Mouse (Mus musculus) hindbrain, embryonic 15.5 days (tissue): ENCODE results near the gene Gsk3b. TPM values are rescaled to one million over a fixed set of nuclear protein-coding genes. Genes with fewer than 3 reads are reported as not detected.

Source experiments
- ATAC-seq: fragments of 200-750 bp; cut with Nextera tagmentation; 2 replicates; pipeline ENCODE4 v1.8.0; 2017; ENCODE audit warnings: low read depth, moderate number of reproducible peaks, moderate TSS enrichment; ENCODE audit not compliant: low FRiP score
- H3K27ac ChIP-seq: fragments of 300-500 bp; sonication (generic); replicated peaks from 2 replicates; pipeline ENCODE4 v1.5.1; 2015; ENCODE audit warnings: mild to moderate bottlenecking, inconsistent platforms
- H3K27me3 ChIP-seq: fragments of 300-500 bp; sonication (generic); 2 replicates; pipeline ENCODE4 v1.6.1; 2015; ENCODE audit warnings: control low read depth, inconsistent platforms
- H3K36me3 ChIP-seq: fragments of 300-500 bp; sonication (generic); 2 replicates; pipeline ENCODE4 v1.6.1; 2015; ENCODE audit warnings: control low read depth, inconsistent platforms
- H3K4me1 ChIP-seq: fragments of 300-500 bp; sonication (generic); replicated peaks from 2 replicates; pipeline ENCODE4 v1.6.1; 2015; ENCODE audit warnings: control low read depth, inconsistent platforms
- H3K4me2 ChIP-seq: fragments of 300-500 bp; sonication (generic); 2 replicates; pipeline ENCODE4 v1.6.1; 2015; ENCODE audit warnings: moderate library complexity, mild to moderate bottlenecking, inconsistent platforms
- H3K4me3 ChIP-seq: fragments of 300-500 bp; sonication (generic); 2 replicates; pipeline ENCODE4 v1.5.1; 2015; ENCODE audit warnings: mild to moderate bottlenecking, inconsistent platforms
- H3K9ac ChIP-seq: fragments of 300-500 bp; sonication (generic); 2 replicates; pipeline ENCODE4 v1.6.1; 2015; ENCODE audit warnings: inconsistent platforms
- H3K9me3 ChIP-seq: fragments of 300-500 bp; sonication (generic); 2 replicates; pipeline ENCODE4 v1.6.1; 2016; ENCODE audit warnings: control low read depth, inconsistent platforms
- WGBS: fragments of 180-500 bp; shearing (Covaris S2); methylation state at CpG from one replicate; pipeline ENCODE4 v1.1.7; 2015; 5-methylcytosine and 5-hydroxymethylcytosine counted together
- polyA plus RNA-seq: library from polyadenylated mRNA; unstranded; fragments of >200 nt; fragmentation: Nextera tagmentation; extraction: Ambion mirVana; gene quantifications from 2 replicates; pipeline ENCODE4 v1.2.1, GENCODE M21; 2015

The Gsk3b gene
- polyA plus RNA-seq, 1 experiment from 2014 or later: 146 TPM

DNA sequence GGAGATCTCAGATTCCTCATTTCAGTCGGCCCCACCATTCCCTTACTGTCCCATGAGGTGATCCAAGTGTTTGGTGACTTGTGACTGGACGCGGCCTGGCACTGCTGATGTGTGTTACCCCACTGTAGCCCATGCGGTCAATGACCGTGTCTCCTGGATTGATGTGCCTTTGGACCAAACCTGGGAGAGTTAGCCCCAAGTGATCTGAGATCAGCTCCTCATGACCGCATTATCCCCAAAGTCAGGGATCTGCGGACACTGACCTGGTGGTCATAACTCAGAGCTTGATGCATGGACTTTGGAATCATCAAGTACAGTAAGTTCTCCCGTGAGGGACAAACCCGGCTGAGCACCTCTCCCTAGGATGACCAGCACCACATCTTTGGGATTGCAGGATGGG is 167.1 kb downstream of the Gsk3b start:
- Histone ChIP-seq H3K4me1 (no peaks in the 10 kb centered on the region), H3K4me3 (no peak overlapping the region), H3K27me3 (no peaks in the 10 kb centered on the region), H3K27ac (no peak overlapping the region), H3K4me2 (no peak overlapping the region), H3K9ac (no peak overlapping the region), H3K36me3 (no peaks in the 10 kb centered on the region), H3K9me3 (no peaks in the 10 kb centered on the region)
- 94% methylated on average over 9 of the region's 9 CpGs for WGBS
- no peak for ATAC-seq

DNA sequence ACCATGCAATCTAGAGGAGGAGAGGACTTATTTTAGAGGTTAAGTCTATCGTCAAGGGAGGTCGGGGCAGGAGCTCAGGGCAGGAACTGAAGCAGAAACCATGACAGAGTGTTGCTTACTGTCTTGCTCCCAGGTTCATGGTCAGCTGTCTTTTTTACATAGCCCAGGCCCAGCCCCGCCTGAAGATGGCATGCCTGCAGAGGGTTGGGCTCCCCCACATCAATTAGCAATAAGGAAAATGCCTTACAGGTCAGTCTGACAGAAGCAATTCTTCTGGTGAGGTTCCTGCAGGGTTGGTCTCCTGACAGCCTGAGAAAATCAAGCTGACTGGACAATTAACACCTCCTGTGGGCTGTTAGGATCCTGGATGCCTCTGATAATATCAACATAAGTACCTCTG is 182.8 kb downstream of the Gsk3b start:
- Histone ChIP-seq H3K27me3 (no peaks in the 10 kb centered on the region), H3K36me3 (no peaks in the 10 kb centered on the region)
- ATAC-seq: no peak

DNA sequence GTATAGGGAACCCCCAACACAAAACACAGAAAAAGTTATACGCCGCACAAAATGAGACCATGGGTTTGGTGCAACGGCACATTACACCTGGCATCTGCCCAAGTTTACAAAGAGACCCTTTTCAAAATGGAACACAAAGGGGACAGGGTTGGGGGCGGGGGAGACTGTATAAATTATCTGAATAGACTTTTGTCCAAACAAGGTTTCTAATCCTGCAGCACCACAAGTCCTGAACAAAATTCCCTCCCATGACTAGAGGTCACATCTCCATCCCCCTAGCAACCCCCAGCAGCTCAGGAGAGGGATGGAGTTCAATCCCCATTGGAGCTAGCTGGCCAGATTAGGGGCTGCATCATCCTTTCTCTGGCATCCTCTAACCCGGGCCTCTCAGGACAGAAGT is 183.7 kb downstream of the Gsk3b start:
- Histone ChIP-seq H3K4me2 (no peak overlapping the region), H3K4me1 (no peaks in the 10 kb centered on the region), H3K36me3 (no peaks in the 10 kb centered on the region), H3K4me3 (no peak overlapping the region), H3K9ac (no peak overlapping the region), H3K27ac (no peak overlapping the region), H3K9me3 (no peaks in the 10 kb centered on the region), H3K27me3 (no peaks in the 10 kb centered on the region)
- ATAC-seq: no peak
- 38% methylated on average over 5 of the region's 5 CpGs for WGBS

More for the DNA sequence above, 182.8 kb downstream of the Gsk3b start:
- Histone ChIP-seq H3K27ac (no peak overlapping the region), H3K4me3 (no peak overlapping the region), H3K4me1 (no peaks in the 10 kb centered on the region), H3K9me3 (no peaks in the 10 kb centered on the region), H3K4me2 (no peak overlapping the region), H3K9ac (no peak overlapping the region)
- WGBS: 74% methylated on average over 3 of the region's 3 CpGs

DNA sequence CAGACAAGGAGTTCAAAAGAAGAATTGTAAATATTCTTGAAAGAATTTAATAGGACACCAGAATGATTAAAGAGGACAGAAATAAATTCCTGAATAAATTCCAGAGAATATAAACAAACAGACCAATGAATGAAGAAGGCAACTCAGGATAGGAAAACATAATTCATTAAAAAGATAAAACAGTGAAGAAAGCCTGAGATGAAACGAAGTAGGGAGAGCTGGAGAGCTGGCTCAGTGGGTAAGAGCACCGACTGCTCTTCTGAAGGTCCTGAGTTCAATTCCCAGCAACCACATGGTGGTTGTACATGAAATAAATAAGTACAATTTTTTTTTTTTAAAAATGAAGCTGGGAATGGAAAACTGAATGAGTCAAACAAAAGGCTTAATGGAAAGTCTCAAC is 185.9 kb downstream of the Gsk3b start:
- Histone ChIP-seq H3K9ac (no peak overlapping the region), H3K4me1 (no peaks in the 10 kb centered on the region), H3K4me3 (no peak overlapping the region), H3K4me2 (no peak overlapping the region), H3K36me3 (no peaks in the 10 kb centered on the region), H3K27me3 (no peaks in the 10 kb centered on the region), H3K27ac (no peak overlapping the region), H3K9me3 (no peaks in the 10 kb centered on the region)
- no peak for ATAC-seq
- WGBS: 81% methylated on average over 2 of the region's 2 CpGs

DNA sequence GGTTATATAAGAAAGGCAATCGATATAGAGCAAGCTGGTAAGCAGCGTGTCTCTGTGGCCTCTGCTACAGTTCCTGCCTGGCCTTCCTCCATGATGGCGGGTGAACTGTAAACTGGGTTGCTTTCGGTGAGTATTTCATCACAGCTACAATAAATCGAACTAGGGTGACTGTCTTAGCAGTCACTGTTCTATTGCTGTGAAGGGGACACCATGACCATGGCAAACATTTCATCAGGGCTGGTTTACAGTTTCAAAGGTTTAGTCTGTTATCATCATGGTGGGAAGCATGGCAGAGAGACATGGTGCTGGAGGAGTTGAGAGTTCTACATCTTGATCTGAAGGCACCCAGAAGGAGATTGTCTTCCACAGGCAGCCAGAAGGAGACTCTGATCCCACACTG is 191.0 kb downstream of the Gsk3b start:
- Histone ChIP-seq H3K27ac (no peak overlapping the region), H3K36me3 (no peaks in the 10 kb centered on the region), H3K4me1 (no peaks in the 10 kb centered on the region), H3K27me3 (no peaks in the 10 kb centered on the region), H3K4me2 (no peak overlapping the region), H3K4me3 (no peak overlapping the region), H3K9me3 (no peaks in the 10 kb centered on the region), H3K9ac (no peak overlapping the region)
- 96% methylated on average over 5 of the region's 5 CpGs for WGBS
- no peak for ATAC-seq

DNA sequence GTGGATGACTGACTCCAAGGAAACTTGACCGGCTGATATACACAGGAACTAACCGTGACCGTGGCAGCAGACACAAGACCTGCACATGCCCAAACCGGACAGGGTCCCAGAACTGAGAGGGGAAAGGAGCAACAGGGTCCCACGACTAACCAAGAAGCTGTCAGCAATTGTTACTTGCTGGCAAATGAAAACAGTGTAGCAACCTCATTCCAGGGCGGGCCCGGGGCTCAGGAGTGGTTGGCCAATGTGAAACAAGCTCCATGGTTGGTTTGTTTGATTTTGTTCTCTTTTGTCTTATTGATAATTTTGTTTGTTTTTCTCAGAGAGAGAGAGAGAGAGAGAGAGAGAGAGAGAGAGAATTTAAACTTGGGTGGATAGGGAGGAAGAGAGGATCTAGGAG is 192.2 kb downstream of the Gsk3b start:
- Histone ChIP-seq H3K36me3 (no peaks in the 10 kb centered on the region), H3K9me3 (no peaks in the 10 kb centered on the region), H3K27ac (no peak overlapping the region), H3K9ac (no peak overlapping the region), H3K4me3 (no peak overlapping the region), H3K4me2 (no peak overlapping the region), H3K4me1 (no peaks in the 10 kb centered on the region), H3K27me3 (no peaks in the 10 kb centered on the region)
- no peak for ATAC-seq
- WGBS: 74% methylated on average over 7 of the region's 7 CpGs

DNA sequence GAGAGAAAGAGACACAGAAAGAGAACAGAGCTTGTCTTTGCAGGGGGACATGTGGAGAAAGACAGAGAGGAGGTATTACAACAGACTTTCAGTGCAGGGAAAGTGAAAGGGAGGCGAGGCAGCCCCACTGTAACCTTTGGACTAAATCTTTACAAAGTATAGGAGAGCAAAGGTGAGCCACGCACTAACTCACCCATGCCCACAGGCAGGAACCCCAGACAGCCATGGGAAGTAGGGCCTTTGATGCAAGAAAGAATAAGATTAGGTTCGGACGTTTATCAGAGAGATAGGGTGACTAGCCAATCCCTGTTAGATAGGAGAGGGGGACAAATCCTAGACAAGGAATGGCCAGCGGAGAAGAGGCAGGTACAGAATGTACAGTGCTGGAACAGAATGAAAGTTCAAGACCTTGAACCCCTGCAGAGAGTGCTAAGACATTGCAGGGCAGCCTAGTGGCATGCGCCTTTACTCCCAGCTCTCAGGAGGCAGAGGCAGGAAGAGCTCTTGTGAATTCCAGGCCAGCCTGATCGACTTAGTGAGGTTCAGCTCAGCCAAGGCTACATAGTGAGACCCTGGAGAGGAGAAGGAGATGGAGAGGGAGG is 193.9 kb downstream of the Gsk3b start:
- Histone ChIP-seq H3K9me3 (no peaks in the 10 kb centered on the region), H3K4me1 (no peaks in the 10 kb centered on the region), H3K27ac (no peak overlapping the region), H3K4me2 (no peak overlapping the region), H3K9ac (no peak overlapping the region), H3K36me3 (no peaks in the 10 kb centered on the region), H3K27me3 (no peaks in the 10 kb centered on the region), H3K4me3 (no peak overlapping the region)
- ATAC-seq: no peak
- WGBS: 80% methylated on average over 7 of the region's 7 CpGs

DNA sequence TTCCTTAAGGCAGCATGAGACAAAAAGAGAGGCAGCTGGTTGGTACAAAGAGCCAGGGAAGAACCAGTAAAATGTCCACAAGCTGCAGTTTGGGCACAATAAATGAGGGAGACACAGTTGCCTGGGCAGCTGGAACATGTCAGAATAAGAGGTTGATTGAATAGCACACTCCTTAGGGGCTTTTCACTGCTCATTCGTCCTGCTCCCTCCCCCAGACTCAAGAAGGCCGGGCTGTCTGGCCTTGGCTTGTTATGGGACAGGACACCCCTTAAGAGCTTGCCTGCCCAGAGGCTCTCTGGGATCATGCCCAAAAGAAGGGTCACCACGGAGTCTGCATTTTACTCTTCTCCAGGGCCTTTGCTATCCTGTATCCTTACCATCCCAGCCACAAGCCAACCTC is 194.5 kb downstream of the Gsk3b start:
- Histone ChIP-seq H3K27me3 (no peaks in the 10 kb centered on the region), H3K36me3 (no peaks in the 10 kb centered on the region), H3K4me2 (no peak overlapping the region), H3K9ac (no peak overlapping the region), H3K27ac (no peak overlapping the region), H3K4me3 (no peak overlapping the region), H3K9me3 (no peaks in the 10 kb centered on the region), H3K4me1 (no peaks in the 10 kb centered on the region)
- 19% methylated on average over 3 of the region's 3 CpGs for WGBS
- ATAC-seq: no peak

DNA sequence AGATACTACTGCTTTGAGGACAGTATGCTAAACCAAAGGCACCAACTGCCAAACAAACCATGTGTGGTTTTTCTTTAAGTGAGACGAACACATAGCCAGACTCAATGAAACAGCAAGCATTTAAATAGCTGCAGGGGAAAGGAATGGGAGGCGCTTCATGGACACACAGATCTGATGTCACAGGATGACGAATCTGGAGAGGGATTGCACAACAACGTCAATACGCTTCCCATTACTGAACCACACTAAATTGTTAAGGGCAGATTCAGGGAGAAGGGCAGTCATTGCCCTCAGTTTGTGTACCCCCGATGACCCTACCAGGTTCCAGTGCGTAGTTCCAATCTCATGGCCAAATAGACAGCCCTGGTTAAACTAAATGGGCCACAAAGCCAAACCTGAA is 197.0 kb downstream of the Gsk3b start:
- Histone ChIP-seq H3K27me3 (no peaks in the 10 kb centered on the region), H3K9ac (no peak overlapping the region), H3K4me3 (no peak overlapping the region), H3K27ac (no peak overlapping the region), H3K36me3 (no peaks in the 10 kb centered on the region), H3K9me3 (no peaks in the 10 kb centered on the region), H3K4me1 (no peaks in the 10 kb centered on the region), H3K4me2 (no peak overlapping the region)
- WGBS: 84% methylated on average over 7 of the region's 7 CpGs
- no peak for ATAC-seq

DNA sequence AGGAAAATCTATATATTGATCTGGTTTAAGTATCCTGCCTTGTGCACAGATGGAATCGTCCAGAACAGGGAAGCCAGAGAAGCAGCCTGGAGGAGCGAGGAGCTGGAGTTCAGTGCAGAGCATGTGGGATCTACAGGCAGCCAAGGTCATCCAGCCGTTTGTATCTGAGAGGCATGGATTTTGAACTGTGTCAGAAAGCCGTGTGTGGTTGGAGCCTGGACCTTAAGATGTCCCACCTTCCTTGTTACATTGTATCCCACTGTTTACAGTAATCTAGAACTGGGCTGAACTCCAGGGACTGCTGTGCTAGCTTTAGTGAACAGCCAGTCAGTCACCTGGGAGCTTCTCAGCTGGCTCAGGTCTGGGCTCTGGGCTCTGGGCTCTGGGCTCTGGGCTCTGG is 197.7 kb downstream of the Gsk3b start:
- ATAC-seq: no peak
- Histone ChIP-seq H3K9me3 (no peaks in the 10 kb centered on the region), H3K4me1 (no peaks in the 10 kb centered on the region), H3K27ac (no peak overlapping the region), H3K9ac (no peak overlapping the region), H3K27me3 (no peaks in the 10 kb centered on the region), H3K4me3 (no peak overlapping the region), H3K36me3 (no peaks in the 10 kb centered on the region), H3K4me2 (no peak overlapping the region)
- WGBS: 74% methylated on average over 4 of the region's 4 CpGs

DNA sequence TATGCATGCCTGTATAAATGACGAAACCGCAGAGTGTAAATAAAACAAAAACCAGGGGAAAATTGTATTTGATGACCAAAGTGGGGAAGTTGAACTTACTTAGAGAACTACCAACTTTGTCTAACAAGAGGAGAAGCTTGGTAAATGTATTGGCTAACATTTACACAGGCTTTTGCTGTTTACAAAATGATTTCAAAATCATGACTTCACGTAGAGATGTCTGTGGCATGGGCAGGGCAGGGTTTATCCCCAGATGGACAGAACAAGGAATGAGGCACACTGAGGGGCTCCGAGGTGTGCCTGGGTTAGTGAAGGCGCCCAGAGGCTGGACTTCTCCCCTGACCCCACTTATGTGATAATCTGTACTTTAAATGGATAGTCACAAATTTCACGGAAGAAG is 198.6 kb downstream of the Gsk3b start:
- Histone ChIP-seq H3K9me3 (no peaks in the 10 kb centered on the region), H3K9ac (no peak overlapping the region), H3K27me3 (no peaks in the 10 kb centered on the region), H3K27ac (no peak overlapping the region), H3K4me3 (no peak overlapping the region), H3K4me1 (no peaks in the 10 kb centered on the region), H3K36me3 (no peaks in the 10 kb centered on the region), H3K4me2 (no peak overlapping the region)
- WGBS: 89% methylated on average over 6 of the region's 6 CpGs
- ATAC-seq: no peak

DNA sequence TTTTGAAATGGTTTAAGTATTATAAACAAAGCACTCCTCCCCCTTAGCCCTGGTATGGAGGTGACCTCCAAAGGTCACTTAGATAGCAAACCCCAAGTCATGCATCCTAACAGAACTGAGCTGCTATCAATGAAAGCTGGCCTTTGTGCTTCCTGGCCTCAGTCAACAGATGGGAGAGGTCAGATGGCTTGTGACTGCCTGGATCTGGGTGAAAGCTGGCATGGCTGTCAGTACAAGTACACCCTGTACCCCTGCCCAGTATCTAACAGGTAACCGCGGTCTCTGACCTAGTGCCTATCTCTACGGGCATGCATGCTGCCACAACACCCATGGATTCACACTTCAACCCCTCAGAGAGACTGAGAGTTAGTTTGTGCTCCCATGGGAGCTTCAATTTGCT is 199.0 kb downstream of the Gsk3b start:
- ATAC-seq: no peak
- WGBS: 92% methylated on average over 3 of the region's 3 CpGs
- Histone ChIP-seq H3K27ac (no peak overlapping the region), H3K4me3 (no peak overlapping the region), H3K36me3 (no peaks in the 10 kb centered on the region), H3K4me1 (no peaks in the 10 kb centered on the region), H3K4me2 (no peak overlapping the region), H3K27me3 (no peaks in the 10 kb centered on the region), H3K9ac (no peak overlapping the region), H3K9me3 (no peaks in the 10 kb centered on the region)

DNA sequence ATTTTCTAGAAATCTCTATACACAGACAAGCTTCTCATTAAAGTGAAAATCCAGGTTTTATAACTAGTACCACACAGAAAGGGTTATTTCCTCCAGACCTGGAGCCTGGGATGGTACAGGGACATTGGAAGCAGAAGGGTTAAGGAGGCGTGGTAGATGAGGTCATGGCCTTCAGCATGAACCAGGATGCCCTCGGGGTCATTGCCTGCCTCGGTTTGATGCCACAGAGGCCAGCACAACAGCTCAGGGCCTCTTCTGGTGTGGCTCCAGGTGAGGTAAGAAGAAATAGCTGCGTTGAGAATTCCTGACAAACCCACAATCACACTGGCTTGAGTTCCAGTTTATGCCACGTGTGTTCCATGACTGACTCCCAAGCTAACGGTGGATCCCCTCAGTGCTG is 200.1 kb downstream of the Gsk3b start:
- Histone ChIP-seq H3K4me3 (no peak overlapping the region), H3K9me3 (no peaks in the 10 kb centered on the region)
- 38% methylated on average over 6 of the region's 6 CpGs for WGBS

More for the DNA sequence above, 200.1 kb downstream of the Gsk3b start:
- no peaks in the 10 kb centered on the region for H3K27me3 ChIP-seq
- no peak overlapping the region for H3K27ac ChIP-seq
- no peaks in the 10 kb centered on the region for H3K36me3 ChIP-seq
- H3K4me2 ChIP-seq: no peak overlapping the region
- ATAC-seq: no peak
- H3K9ac ChIP-seq: no peak overlapping the region
- H3K4me1 ChIP-seq: no peaks in the 10 kb centered on the region
